ENCODE assay signal across 8 mouse cellular contexts in the genomic region with DNA sequence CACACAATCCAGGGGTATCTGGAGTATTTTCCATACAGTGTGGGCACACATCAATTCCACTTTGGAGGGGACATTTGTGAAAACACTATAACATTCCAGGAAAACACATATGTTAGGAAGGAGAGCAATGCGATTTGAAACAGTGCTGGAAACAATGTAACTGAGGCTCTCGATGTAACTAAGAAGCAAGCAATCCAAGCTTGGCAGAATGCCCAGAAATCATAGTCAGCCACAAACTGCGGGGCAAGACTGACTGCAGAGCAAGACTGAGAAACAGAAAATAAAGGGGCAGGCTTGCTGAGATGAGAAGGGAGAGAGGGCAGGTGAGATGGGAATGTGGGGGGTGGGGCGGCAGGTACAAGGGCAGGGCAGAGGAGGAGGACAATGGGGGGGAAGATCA. TPM values are rescaled to one million over a fixed set of nuclear protein-coding genes. Genes with fewer than 3 reads are reported as not detected.
A peak's percentile ranks its signal among the peaks of the same experiment; 100 is the strongest.
DNase-seq lines count a peak whose midpoint lies in the region; ATAC-seq lines count a peak whose summit lies in the region.

No protein-coding gene starts in this region.

- H3K36me3 ChIP-seq in neural tube, embryonic 11.5 days (ENCODE audit: control insufficient read depth, insufficient read depth, low read length) = no peaks in the 10 kb centered on the region

- DNase-seq in neural tube, embryonic 11.5 days (ENCODE audit: low spot score) = peak; percentile 38
- no peak for DNase-seq in neural tube, embryonic 10.5 days (ENCODE audit: extremely low spot score, low spot score)
- peak; percentile 49 for DNase-seq in fibroblast of lung, adult 2 months (ENCODE audit: low read depth)
- peak; percentile 80 for DNase-seq in heart, postnatal 4 days
- peak; percentile 71 for DNase-seq in layer of hippocampus, adult 9-11 months
- DNase-seq in lung, postnatal 36 days = peak; percentile 86
- DNase-seq in right cerebral cortex, postnatal 4 days = peak; percentile 55
- DNase-seq in thymus, postnatal 25 days = no peak

- no peak overlapping the region for H3K4me3 ChIP-seq in neural tube, embryonic 11.5 days (ENCODE audit: low read depth, low read length)

- H3K27me3 ChIP-seq in neural tube, embryonic 11.5 days (ENCODE audit: control insufficient read depth, insufficient read depth, low read length) = no peaks in the 10 kb centered on the region

- 0 out of 2 replicates have a peak, but pooled peaks cover 2% of the 10 kb centered on the region for H3K4me1 ChIP-seq in neural tube, embryonic 11.5 days (ENCODE audit: control insufficient read depth, insufficient read depth, low read length)

- H3K9ac ChIP-seq in neural tube, embryonic 11.5 days (ENCODE audit: low read length) = no peak overlapping the region

- H3K27ac ChIP-seq in neural tube, embryonic 11.5 days (ENCODE audit: low read depth, low read length) = no peak overlapping the region

- no peak overlapping the region for H3K4me2 ChIP-seq in neural tube, embryonic 11.5 days (ENCODE audit: low read depth)

- no peaks in the 10 kb centered on the region for H3K9me3 ChIP-seq in neural tube, embryonic 11.5 days (ENCODE audit: control insufficient read depth, low read length)

- WGBS in neural tube, embryonic 11.5 days = 58% methylated on average over 4 of the region's 4 CpGs

- ATAC-seq in neural tube, embryonic 11.5 days (ENCODE audit: insufficient read depth, low FRiP score, low TSS enrichment) = no peak

RNA-seq across cellular contexts. Expression of gene Fbxl7, which starts 19.7 kb away (rescaled TPM):
- polyA plus RNA-seq in neural tube, embryonic 11.5 days (2014; fragmentation: Nextera tagmentation; extraction: Ambion mirVana) = 18.7 and 21.3 TPM in 2 replicates
- total RNA-seq in heart, postnatal 4 days (2021) = 10 to 100 TPM in 1 of 2 experiments, 1 to 10 TPM in 1; 8.6 to 11.5 TPM

Comparison
In these comparisons a context has a peak if more than half of its experiments do, and no peak if none do; other contexts are left out.
1. DNase-seq: peak in neural tube, embryonic 11.5 days (single experiment), fibroblast of lung, adult 2 months (single experiment), heart, postnatal 4 days (single experiment), layer of hippocampus, adult 9-11 months (single experiment), lung, postnatal 36 days (single experiment) and right cerebral cortex, postnatal 4 days (single experiment); none in neural tube, embryonic 10.5 days (single experiment) and thymus, postnatal 25 days (single experiment).